Mouse (Mus musculus): ENCODE measurements around the gene Bhlhe40.

Gene Bhlhe40

GRCm38 (mm10) chr6:108660206-108660877, at the start of gene Bhlhe40:
Bhlhe40 (plus strand) TSS chr6:108660629.
- peak; percentile 94 for DNase-seq

- no peak for DNase-seq
Observed at GRCm38 (mm10) chr6:108611663-108612062, 48.8 kb upstream of the Bhlhe40 start.

DNA sequence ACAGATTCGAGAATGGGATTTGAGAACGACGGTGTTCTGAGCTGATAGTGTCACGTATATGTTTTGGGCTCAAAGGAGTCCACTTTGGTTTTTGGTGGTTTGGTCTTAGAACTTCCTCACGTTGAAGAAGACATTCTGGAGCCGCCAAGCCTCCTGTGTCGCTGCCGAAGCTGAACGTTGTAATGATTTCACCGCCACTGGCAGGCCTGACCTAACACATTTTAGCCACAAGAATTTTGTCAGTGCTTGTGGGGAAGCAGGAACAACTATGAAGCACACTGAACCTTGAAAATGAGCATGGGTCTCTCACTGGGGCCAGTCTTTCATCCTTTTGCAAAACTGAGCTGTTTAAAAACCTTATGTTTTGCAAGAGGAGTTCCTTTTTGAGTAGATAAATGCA, 42.4 kb upstream of the Bhlhe40 start:
- DNase-seq = no peak

- DNase-seq = peak; percentile 17
Observed at GRCm38 (mm10) chr6:108623028-108623565, 37.3 kb upstream of the Bhlhe40 start.

DNA sequence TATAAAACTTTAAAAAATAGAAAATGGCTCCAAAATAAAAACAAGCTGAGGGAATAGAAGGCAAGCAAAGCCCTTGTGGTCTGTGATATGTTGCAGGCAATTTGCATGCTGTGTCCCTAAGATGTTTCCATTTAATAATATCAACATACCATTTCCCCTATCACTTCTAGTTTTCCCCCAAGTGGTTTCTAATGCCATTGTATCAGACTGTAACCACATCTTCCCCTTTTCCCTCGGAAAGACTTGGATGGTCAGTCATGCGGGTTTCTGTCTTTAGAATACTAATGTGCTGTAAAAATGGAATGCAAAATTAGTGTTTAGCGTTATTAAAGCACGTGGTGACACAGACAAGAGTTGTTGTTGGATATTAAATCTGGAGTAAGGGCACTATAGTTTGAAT, 35.5 kb upstream of the Bhlhe40 start:
- DNase-seq = no peak

GRCm38 (mm10) chr6:108630701-108631100, 29.7 kb upstream of the Bhlhe40 start:
- DNase-seq = no peak

DNA sequence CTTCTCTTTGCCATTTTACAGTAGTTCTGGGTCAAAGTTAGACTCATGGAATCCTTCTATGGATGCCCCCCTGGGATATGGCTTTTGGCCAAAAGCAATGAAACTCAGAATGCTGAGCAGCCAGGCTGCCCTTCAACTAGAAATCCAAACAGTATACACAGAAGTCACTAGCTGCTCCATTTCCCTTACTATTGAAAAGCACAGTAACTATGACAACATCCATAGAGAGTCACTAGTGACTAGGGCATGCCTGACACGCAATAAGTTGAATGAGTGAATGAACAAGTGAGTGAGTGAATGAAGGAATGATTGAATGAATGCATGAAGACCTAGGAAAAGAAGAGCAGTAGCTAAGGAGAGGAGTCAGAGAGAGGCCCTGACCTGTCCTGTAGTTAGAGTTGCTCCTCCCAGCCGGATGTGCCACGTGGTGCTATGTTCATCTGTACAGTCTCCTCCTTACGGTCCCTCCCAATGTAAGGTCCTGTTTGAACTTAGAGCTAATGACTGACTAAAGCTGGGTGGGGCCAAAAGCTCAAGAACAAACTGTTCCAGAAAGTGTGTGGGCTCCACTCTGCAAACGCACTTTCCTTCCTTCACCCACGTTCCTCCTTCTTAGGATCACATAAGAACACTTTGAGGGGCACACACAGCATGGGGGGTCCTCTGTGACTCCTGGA, 22.1 kb upstream of the Bhlhe40 start:
- DNase-seq = peak; percentile 43

DNA sequence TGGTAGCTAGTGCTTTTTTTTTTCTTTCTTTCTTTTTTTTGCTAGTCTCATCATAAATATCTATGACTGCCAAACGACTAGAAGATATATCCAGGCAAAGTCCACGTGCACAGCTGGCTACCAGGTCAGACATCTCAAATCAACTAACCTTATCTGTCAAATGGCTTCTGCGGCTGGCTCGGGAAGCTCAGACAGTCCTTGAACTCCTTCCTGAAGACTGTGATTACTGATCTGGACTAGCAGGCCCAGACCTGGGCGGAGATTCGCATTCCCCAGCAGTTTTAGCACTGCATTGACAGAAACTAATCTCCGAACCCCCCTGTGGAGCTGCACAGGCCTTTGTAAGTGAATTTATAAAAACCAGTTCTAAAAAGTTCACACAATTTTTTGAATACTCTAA, 18.4 kb upstream of the Bhlhe40 start:
- no peak for DNase-seq

DNA sequence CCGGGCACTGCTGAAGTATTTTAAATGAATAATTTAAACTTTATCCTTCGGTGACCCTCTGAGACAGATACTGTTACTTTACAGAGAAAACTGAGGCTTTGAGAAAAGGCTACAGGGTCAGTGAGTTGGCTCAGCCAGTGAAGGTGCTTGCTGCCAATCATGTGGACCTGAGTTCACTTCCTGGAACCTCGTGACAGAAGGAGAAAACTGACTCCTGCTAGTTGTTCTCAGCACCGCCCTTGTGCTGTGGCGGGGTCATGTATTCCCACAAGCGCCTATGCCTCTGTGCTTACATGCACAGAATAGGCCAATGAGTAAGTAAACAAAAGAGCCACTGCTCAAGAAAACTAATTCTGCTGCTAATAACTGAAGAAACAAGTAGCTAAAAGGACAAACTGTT, 17.4 kb upstream of the Bhlhe40 start:
- no peak for DNase-seq

GRCm38 (mm10) chr6:108644311-108644710, 16.1 kb upstream of the Bhlhe40 start:
- DNase-seq = no peak

DNA sequence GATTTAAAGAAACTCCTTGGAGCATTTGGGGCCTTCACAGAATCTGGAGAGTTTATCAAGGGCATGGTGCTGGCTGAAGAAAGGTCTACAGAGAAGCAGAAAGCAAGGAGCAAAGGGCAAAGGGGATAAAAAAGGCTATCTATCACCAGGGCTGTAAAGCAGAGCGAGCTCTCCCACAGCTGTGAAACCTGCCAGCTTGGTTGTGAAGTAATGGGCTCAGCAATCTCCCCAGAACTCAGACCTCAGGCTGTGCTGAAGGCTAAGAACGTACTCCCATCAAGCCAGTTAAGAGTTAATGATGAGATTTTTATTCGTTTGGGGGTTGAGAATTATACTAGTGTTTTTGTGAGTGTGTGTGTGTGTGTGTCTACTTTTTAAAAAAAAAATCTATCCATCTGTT, 13.3 kb upstream of the Bhlhe40 start:
- DNase-seq = no peak

DNA sequence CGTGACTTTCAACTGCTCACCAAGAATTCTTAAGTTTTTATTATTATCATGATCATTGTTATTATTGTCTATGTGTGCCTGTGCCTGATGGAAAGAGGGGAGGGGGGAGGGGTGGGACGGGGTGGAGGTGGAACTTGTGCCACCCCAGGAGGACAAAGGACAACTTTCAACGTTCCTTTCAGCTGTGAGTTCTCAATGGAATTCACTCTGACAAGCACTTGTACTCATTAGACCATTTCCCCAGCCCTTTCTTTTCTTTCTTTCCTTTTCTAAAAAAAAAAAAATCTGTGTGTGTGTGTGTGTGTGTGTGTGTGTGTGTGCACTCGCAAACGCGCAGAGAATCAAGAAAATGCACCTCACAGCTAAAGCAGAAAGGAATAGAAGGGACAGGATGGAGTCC, 12.4 kb upstream of the Bhlhe40 start:
- DNase-seq = no peak

DNA sequence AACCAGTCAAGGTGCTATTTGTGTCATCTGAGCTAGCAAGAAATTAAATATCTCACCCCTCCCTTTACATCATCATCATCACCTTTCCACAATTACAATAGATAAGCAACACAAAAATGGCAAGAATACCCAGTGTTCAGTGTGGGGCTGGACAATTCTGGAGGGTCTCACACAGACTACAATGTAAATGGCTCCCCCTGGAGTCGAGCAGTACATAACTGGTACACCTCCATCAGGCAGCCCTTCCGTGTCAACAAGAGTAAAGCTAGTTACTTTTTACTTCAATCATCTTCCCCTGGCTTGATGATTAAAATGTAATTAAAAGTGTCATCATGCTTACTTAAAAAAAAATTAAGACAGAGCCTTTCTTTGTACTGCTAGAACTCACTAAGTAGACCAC, 4.6 kb upstream of the Bhlhe40 start:
- DNase-seq = peak; percentile 35

DNA sequence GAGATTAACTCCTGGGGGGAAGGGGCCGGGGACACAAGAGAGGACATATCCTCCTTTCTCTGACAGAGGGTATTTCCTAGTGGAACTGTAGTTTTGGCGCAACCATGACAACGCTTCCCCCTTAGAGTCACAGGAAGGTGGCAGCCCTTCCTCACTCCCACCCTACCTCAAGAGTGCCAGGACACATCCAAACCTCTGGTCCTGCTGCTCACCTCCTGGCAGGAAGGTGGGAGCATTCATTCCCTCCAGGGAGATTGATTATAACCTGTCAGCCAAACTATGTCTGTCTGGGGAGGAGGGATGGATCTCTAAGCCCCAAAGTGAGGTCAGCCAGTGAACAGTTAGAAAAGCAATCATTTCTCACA, 2.4 kb upstream of the Bhlhe40 start:
- peak; percentile 64 for DNase-seq

DNA sequence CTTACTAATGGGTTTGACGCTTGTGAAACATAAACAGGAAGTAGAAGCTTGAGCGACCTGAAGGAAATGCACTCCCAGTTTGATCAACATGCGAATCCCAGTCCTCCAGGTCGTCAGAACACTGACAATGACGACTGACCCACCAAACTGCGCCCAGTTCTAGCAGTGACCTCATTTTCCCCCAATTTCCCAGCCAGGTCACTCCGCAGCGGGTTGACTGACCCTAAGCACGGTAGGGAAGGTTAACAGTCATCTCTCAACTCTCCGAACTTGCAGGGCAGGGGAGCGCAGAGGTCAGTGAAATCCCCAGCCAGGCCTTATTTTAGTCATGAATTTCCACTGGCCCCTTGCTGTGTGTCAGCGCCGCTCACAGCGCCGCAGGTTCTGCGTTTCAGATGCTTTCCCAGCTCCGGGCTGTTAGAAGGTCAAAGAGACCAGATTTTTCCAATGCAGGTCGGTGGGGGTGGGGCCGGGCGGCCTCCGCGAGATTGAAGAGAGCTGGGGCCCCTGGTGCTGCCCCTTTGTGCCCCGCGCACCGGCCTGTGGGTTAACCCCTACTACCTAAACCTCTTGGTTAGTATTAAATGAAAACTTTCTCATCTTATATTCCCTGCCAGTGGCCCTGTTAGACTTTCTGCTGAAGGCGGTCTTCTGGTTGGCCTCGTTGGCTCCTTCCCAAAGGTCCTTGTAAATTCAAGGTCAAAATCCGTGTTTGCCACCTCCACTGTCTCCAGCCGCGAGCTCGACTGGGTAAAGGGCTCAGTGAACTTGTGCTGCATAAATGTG, 1.8 kb upstream of the Bhlhe40 start:
- DNase-seq = peak; percentile 87

DNA sequence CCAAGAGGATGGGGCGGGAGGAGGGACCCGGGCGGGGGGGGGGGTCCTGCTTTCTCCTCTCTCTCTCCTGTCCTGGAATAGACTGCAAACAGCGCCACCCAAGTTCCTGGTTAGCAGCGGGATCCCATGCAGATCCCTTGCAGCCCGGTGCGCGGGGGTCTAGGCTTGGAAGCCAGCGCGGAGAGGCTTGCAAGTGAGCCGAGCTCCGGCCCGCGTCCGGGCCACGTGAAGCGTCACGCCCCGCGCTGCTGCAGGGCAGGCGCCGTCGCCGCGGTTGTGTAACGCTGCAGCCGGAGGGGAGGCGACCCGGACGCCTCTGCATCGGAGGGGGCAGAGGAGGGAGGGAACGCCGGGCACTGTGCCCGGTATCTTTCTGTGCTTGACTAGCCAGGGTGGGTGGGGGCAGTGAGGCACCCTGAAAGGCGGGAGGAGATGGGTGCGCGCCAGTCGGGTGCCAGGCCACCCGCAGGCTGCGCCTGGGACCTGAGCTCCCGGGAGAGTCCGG, 1.2 kb upstream of the Bhlhe40 start:
- DNase-seq = peak; percentile 96

DNA sequence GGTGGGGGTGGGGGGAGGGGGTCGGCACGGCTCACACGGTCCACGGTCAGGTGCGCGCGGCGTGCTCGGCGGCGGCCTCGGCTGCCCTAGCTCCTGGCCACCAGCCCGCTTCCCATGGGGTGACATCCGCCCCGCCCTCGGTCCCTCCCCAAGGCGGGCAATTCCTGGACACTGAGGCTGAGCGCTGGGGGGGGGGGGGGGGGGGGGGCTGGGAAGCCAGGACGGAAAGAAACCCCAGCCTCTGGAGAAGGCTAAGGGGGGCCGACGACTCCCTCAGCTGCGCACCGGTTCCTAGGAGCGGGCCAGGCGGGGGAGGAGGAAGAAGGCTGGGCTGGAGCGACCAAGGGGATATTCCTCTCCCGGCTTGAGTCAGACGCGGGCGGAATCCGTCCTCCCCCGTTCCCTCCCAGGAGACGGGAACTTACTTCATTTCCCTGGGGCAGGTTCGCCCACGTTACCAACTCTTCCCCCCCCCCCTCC, 663 bp upstream of the Bhlhe40 start:
- peak; percentile 95 for DNase-seq

- DNase-seq = no peak
Observed at GRCm38 (mm10) chr6:108660878-108661389, 505 bp downstream of the Bhlhe40 start.

DNA sequence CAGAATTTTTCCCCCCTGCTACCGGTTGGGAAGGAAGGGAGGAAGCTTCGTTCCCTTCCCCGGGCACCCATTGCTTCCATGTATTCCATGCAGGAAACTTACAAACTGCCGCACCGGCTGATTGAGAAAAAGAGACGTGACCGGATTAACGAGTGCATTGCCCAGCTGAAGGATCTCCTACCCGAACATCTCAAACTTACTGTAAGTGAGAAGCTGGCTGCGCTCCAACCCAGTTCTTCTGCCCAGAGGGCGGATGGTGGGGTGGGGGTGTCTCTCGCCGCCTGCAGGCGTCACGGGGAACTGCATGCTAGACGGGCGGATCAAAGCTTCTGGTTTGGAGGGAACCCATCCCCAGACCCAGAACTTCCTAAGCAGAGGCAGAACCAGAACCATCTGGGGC, 983 bp downstream of the Bhlhe40 start:
- DNase-seq = peak; percentile 96

DNA sequence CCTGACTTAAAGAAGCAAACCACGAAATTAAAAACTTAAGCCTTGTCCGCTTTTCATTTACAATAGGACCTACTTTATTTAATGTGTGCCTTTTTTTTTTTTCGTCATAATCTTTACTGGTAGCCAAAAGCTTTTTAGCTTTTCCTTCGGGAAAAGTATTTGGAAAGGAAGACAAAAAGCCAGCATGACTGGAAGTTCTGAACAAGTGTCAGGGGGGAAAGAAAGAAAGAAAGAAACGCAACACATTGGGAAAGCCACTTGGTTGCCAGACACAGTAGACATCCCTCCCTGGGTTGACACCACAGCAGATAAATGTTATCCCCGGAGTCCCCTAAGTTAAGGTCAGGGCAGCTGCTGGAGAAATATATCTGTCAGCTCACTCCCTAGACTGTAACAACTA, 1.5 kb downstream of the Bhlhe40 start:
- no peak for DNase-seq

DNA sequence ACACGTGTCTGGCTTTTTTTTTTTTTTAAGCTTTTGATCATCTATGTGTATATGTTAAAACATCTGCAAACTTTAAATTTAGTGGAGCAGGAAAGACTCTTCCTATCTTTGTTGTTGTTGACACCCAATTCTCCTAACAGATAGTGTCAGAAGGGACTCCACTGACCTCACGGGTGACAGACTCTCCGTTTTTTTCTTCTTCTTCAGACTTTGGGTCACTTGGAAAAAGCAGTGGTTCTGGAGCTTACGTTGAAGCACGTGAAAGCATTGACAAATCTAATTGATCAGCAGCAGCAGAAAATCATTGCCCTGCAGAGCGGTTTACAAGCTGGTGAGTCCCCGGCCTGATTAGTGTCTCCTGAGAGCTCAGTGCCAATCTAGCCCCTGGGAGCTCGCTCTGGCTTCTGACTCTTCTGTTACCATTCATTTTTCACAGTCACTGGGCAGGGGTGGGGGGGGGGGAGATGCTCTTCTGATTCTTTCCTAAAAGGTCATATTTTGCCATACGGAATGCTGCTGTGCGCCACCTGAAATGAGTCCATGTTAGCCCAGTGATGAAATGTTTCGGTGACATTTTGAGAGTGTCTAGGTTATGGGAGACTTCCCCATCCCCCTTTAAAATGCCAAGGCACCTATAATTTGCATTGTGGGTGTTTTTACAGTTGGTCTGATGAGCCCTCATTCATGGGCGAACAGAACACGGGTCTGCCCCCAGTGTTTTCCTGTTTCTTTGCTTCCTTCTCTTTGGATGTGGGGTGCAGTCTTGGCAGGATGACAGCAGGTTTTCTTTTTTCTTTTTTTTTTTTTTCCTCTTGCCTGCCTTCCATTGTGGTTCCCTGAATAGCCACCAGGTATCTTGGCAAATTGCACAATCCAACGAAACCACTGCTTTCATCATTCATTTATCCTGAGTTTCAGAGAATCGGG, 2.1 kb downstream of the Bhlhe40 start:
- DNase-seq = no peak
